Mouse (Mus musculus): ENCODE data around the gene Mfsd5. TPM values are rescaled to one million over a fixed set of nuclear protein-coding genes. Genes with fewer than 3 reads are reported as not detected.

Mfsd5 gene
- polyA plus RNA-seq, 1 experiment from 2014 or later = 80.4 TPM

- Histone ChIP-seq H3K27ac (ENCODE audit: low read depth, low read length) (peak overlapping the region; percentile 91), H3K4me3 (ENCODE audit: low read depth, low read length) (peak overlapping the region; percentile 75), H3K4me2 (replicated peaks; ENCODE audit: low read depth) (peak overlapping the region; percentile 97), H3K9ac (ENCODE audit: low read depth, low read length) (peak overlapping the region; percentile 47), H3K4me1 (replicated peaks; ENCODE audit: control insufficient read depth, insufficient read depth, low read length) (peaks cover 13% of the 10 kb centered on the region), H3K27me3 (replicated peaks; ENCODE audit: control insufficient read depth, insufficient read depth, low read length) (no peaks in the 10 kb centered on the region), H3K36me3 (ENCODE audit: control insufficient read depth, insufficient read depth) (no peaks in the 10 kb centered on the region), H3K9me3 (ENCODE audit: control insufficient read depth) (no peaks in the 10 kb centered on the region)
- WGBS = under 1% methylated on average over 56 of the region's 65 CpGs
- no peak for TF ChIP-seq CTCF (IDR thresholded peaks at IDR 0.05; ENCODE audit: low read depth)
- peak; percentile 34 for ATAC-seq
Measured at GRCm38 (mm10) chr15:102247252-102248130, 31.8 kb upstream of the Mfsd5 start.

- Histone ChIP-seq H3K4me2 (replicated peaks; ENCODE audit: low read depth) (peak overlapping the region; percentile 97), H3K36me3 (ENCODE audit: control insufficient read depth, insufficient read depth) (no peaks in the 10 kb centered on the region), H3K27me3 (replicated peaks; ENCODE audit: control insufficient read depth, insufficient read depth, low read length) (no peaks in the 10 kb centered on the region), H3K27ac (ENCODE audit: low read depth, low read length) (peak overlapping the region; percentile 91; the same call in 1 of the 2 replicates), H3K4me1 (replicated peaks; ENCODE audit: control insufficient read depth, insufficient read depth, low read length) (peaks cover 13% of the 10 kb centered on the region), H3K9me3 (ENCODE audit: control insufficient read depth) (no peaks in the 10 kb centered on the region), H3K9ac (ENCODE audit: low read depth, low read length) (peak overlapping the region; percentile 47; the same call in 1 of the 2 replicates), H3K4me3 (ENCODE audit: low read depth, low read length) (peak overlapping the region; percentile 75)
- TF ChIP-seq CTCF (IDR thresholded peaks at IDR 0.05; ENCODE audit: low read depth) = no peak
- 28% methylated on average over 8 of the region's 8 CpGs for WGBS
- ATAC-seq = no peak
Measured at GRCm38 (mm10) chr15:102248131-102248811, 31.0 kb upstream of the Mfsd5 start.

DNA sequence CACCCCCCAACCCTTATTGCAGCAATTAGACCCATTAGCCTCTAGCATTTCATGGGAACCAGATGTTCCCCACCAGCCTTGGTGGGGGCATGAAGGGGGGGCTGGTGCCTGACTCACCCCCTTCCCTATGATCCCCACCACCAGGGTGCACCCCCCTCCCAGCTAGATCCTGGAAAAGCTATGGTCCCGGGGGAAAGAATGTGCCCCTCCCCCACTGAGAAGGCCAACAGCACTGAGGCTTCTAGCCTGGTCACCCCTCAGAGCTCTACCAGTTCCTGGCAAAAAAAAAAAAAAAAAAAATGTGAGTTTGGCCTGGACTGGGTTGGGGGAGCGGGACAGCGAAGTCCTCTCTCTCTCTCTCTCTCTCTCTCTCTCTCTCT lies 30.5 kb upstream of the Mfsd5 start:
- ATAC-seq = no peak
- Histone ChIP-seq H3K4me2 (replicated peaks; ENCODE audit: low read depth) (peak overlapping the region; percentile 48; the same call in 1 of the 2 replicates), H3K36me3 (ENCODE audit: control insufficient read depth, insufficient read depth) (no peaks in the 10 kb centered on the region), H3K9me3 (ENCODE audit: control insufficient read depth) (no peaks in the 10 kb centered on the region), H3K4me1 (replicated peaks; ENCODE audit: control insufficient read depth, insufficient read depth, low read length) (peaks cover 13% of the 10 kb centered on the region), H3K27ac (ENCODE audit: low read depth, low read length) (no peak overlapping the region; the same call in 1 of the 2 replicates), H3K27me3 (replicated peaks; ENCODE audit: control insufficient read depth, insufficient read depth, low read length) (no peaks in the 10 kb centered on the region), H3K9ac (ENCODE audit: low read depth, low read length) (no peak overlapping the region), H3K4me3 (ENCODE audit: low read depth, low read length) (no peak overlapping the region)
- TF ChIP-seq CTCF (IDR thresholded peaks at IDR 0.05; ENCODE audit: low read depth) = no peak
- WGBS = 48% methylated on average over 3 of the region's 3 CpGs

GRCm38 (mm10) chr15:102249251-102249691 lies 30.0 kb upstream of the Mfsd5 start:
- H3K27me3 ChIP-seq (replicated peaks; ENCODE audit: control insufficient read depth, insufficient read depth, low read length) = no peaks in the 10 kb centered on the region
- no peak overlapping the region for H3K4me3 ChIP-seq (ENCODE audit: low read depth, low read length)
- H3K9me3 ChIP-seq (ENCODE audit: control insufficient read depth) = no peaks in the 10 kb centered on the region
- ATAC-seq = no peak
- peak overlapping the region; percentile 48 for H3K4me2 ChIP-seq (replicated peaks; ENCODE audit: low read depth)
- no peak overlapping the region for H3K27ac ChIP-seq (ENCODE audit: low read depth, low read length)
- no peaks in the 10 kb centered on the region for H3K36me3 ChIP-seq (ENCODE audit: control insufficient read depth, insufficient read depth)
- no peak for TF ChIP-seq CTCF (IDR thresholded peaks at IDR 0.05; ENCODE audit: low read depth)
- H3K9ac ChIP-seq (ENCODE audit: low read depth, low read length) = no peak overlapping the region
- 12% methylated on average over 13 of the region's 13 CpGs for WGBS
- peaks cover 13% of the 10 kb centered on the region for H3K4me1 ChIP-seq (replicated peaks; ENCODE audit: control insufficient read depth, insufficient read depth, low read length)

DNA sequence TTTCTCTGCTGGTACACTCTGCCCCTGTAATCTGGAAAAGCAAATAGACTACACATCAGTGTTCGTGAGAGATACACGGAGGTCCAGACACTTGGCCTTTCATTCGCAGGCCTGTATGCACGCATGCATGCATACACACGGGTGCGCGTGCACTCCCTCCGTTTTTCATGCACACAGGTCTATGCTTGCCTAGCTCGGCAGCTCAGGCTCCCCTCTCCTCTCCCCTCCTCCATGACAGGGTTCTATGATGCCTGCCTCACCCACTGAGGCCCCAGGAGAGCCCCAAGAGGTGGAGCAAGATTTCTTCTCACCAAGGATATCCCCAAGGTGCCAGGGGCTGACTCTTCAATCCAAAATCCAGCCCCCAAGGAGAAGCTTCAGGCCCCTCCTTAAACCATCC lies 29.3 kb upstream of the Mfsd5 start:
- no peaks in the 10 kb centered on the region for H3K27me3 ChIP-seq (replicated peaks; ENCODE audit: control insufficient read depth, insufficient read depth, low read length)
- 43% methylated on average over 9 of the region's 9 CpGs for WGBS
- H3K36me3 ChIP-seq (ENCODE audit: control insufficient read depth, insufficient read depth) = no peaks in the 10 kb centered on the region
- no peak overlapping the region for H3K4me3 ChIP-seq (ENCODE audit: low read depth, low read length)
- no peak overlapping the region; the same call in 1 of the 2 replicates for H3K4me2 ChIP-seq (replicated peaks; ENCODE audit: low read depth)
- no peak for TF ChIP-seq CTCF (IDR thresholded peaks at IDR 0.05; ENCODE audit: low read depth)
- no peak overlapping the region for H3K9ac ChIP-seq (ENCODE audit: low read depth, low read length)
- no peak overlapping the region for H3K27ac ChIP-seq (ENCODE audit: low read depth, low read length)
- ATAC-seq = no peak
- H3K9me3 ChIP-seq (ENCODE audit: control insufficient read depth) = no peaks in the 10 kb centered on the region
- peaks cover 11% of the 10 kb centered on the region for H3K4me1 ChIP-seq (replicated peaks; ENCODE audit: control insufficient read depth, insufficient read depth, low read length)

DNA sequence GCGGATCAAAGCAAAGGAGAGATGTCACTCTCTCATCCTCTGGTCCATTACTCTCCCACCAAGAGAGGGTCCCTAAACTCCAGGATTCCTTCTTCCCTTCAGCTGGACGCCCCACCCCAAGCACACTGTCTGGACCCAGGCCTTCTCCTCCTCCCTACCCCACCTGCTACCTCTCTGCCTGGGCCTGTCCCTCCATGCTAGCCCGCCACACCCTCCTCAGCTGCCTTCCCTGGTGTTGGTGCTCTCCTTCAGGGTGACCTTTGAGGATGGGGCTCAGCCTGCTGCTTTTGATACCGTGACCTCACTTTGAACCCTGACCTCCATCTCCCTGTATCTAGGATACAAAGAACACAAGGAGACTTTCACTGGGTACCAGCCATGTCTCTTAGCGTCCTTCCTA lies 28.7 kb upstream of the Mfsd5 start:
- Histone ChIP-seq H3K27ac (ENCODE audit: low read depth, low read length) (no peak overlapping the region), H3K4me3 (ENCODE audit: low read depth, low read length) (no peak overlapping the region), H3K4me2 (replicated peaks; ENCODE audit: low read depth) (no peak overlapping the region), H3K9me3 (ENCODE audit: control insufficient read depth) (no peaks in the 10 kb centered on the region), H3K4me1 (replicated peaks; ENCODE audit: control insufficient read depth, insufficient read depth, low read length) (0 out of 2 replicates have a peak, but pooled peaks cover 5% of the 10 kb centered on the region), H3K36me3 (ENCODE audit: control insufficient read depth, insufficient read depth) (no peaks in the 10 kb centered on the region), H3K27me3 (replicated peaks; ENCODE audit: control insufficient read depth, insufficient read depth, low read length) (no peaks in the 10 kb centered on the region), H3K9ac (ENCODE audit: low read depth, low read length) (no peak overlapping the region)
- TF ChIP-seq CTCF (IDR thresholded peaks at IDR 0.05; ENCODE audit: low read depth) = no peak
- no peak for ATAC-seq
- WGBS = 65% methylated on average over 5 of the region's 5 CpGs
